Mouse (Mus musculus) MEL (cell line): ENCODE data around the gene Gstm6. TPM values are rescaled to one million over a fixed set of nuclear protein-coding genes. Genes with fewer than 3 reads are reported as not detected.
"Not testable (repeated sequence)": the region's sequence is repeated elsewhere in the genome, so short reads cannot be mapped to it uniquely, and the experiment has no call there.

Experiments used
- DNase-seq: peaks from one replicate; pipeline ENCODE4 v3.0.0; 2011; ENCODE audit warnings: low read depth, low spot score
- H3K27ac ChIP-seq: 2 replicates; pipeline ENCODE4 v1.5.1; 2012; ENCODE audit warnings: low read depth, mild to moderate bottlenecking, control low read depth, low read length, moderate library complexity; ENCODE audit not compliant: control insufficient read depth
- H3K27me3 ChIP-seq, 2 experiments: fragments of 150-350 bp in 1 of 2; sonication (generic) in 1 of 2; 2 replicates each; pipeline ENCODE4 v1.6.1; 2012; ENCODE audit warnings: low read length in 2 of 2, mild to moderate bottlenecking in 2 of 2, improper control_type of control experiment in 1 of 2, moderate library complexity in 1 of 2; ENCODE audit not compliant: insufficient read depth in 2 of 2, control insufficient read depth in 1 of 2
- H3K36me3 ChIP-seq, 2 experiments: 2 replicates each; pipeline ENCODE4 v1.6.1; 2012 to 2014; ENCODE audit warnings: low read length in 2 of 2, improper control_type of control experiment in 1 of 2, inconsistent platforms in 1 of 2, mild to moderate bottlenecking in 1 of 2; ENCODE audit not compliant: insufficient read depth in 2 of 2, control insufficient read depth in 1 of 2
- H3K4me1 ChIP-seq, 2 experiments: fragments of 150-350 bp in 1 of 2; sonication (generic) in 1 of 2; 2 replicates each; pipeline ENCODE4 v1.6.1; 2012; ENCODE audit warnings: low read length in 2 of 2, improper control_type of control experiment in 1 of 2, mild to moderate bottlenecking in 1 of 2; ENCODE audit not compliant: insufficient read depth in 2 of 2, control insufficient read depth in 1 of 2
- H3K4me3 ChIP-seq, 2 experiments: fragments of 150-350 bp in 1 of 2; sonication (generic) in 1 of 2; 2 replicates each; pipeline ENCODE4 v1.5.1; 2012; ENCODE audit warnings: low read depth in 2 of 2, low read length in 2 of 2, mild to moderate bottlenecking in 2 of 2, moderate library complexity in 2 of 2, control low read depth in 1 of 2, improper control_type of control experiment in 1 of 2; ENCODE audit not compliant: control insufficient read depth in 1 of 2, insufficient read depth in 1 of 2
- H3K79me2 ChIP-seq: 2 replicates; pipeline ENCODE4 v1.6.1; 2012; ENCODE audit warnings: mild to moderate bottlenecking, low read length, moderate library complexity; ENCODE audit not compliant: control insufficient read depth, poor library complexity, insufficient read depth
- H3K9ac ChIP-seq: 2 replicates; pipeline ENCODE4 v1.6.1; 2012; ENCODE audit warnings: low read depth, mild to moderate bottlenecking, control low read depth, low read length, moderate library complexity; ENCODE audit not compliant: control insufficient read depth, poor library complexity, severe bottlenecking
- H3K9me3 ChIP-seq: fragments of 150-350 bp; sonication (generic); replicated peaks from 2 replicates; pipeline ENCODE4 v1.6.1; 2012; ENCODE audit warnings: mild to moderate bottlenecking, low read length, improper control_type of control experiment, moderate library complexity; ENCODE audit not compliant: insufficient read depth
- CTCF ChIP-seq, 3 experiments: IDR thresholded peaks in 2 of 3; conservative IDR thresholded peaks in 1 of 3; 2 replicates each; pipeline ENCODE4 v1.5.1; 2011 to 2012; ENCODE audit warnings: low read length in 3 of 3, low read depth in 2 of 3, mild to moderate bottlenecking in 2 of 3, improper control_type of control experiment in 1 of 3, inconsistent platforms in 1 of 3, mixed read lengths in 1 of 3, moderate library complexity in 1 of 3; ENCODE audit not compliant: control insufficient read depth in 1 of 3, insufficient read depth in 1 of 3, poor library complexity in 1 of 3, severe bottlenecking in 1 of 3
- EP300 ChIP-seq, 2 experiments: IDR thresholded peaks; 2 replicates each; pipeline ENCODE4 v1.6.1; 2011; ENCODE audit warnings: improper control_type of control experiment in 2 of 2, low read length in 2 of 2, low read depth in 1 of 2, mild to moderate bottlenecking in 1 of 2
- GATA1 ChIP-seq: IDR thresholded peaks from 2 replicates; pipeline ENCODE4 v1.6.1; 2011; ENCODE audit warnings: low read depth, low read length, improper control_type of control experiment
- MYB ChIP-seq: IDR thresholded peaks from 2 replicates; pipeline ENCODE4 v1.6.1; 2011; ENCODE audit warnings: mild to moderate bottlenecking, low read depth, low read length, improper control_type of control experiment
- MYC ChIP-seq: IDR thresholded peaks from 2 replicates; pipeline ENCODE4 v1.6.1; 2011; ENCODE audit warnings: low read depth, mild to moderate bottlenecking, low read length, improper control_type of control experiment, moderate library complexity
- NRF1 ChIP-seq: IDR thresholded peaks from 2 replicates; pipeline ENCODE4 v1.6.1; 2014; ENCODE audit warnings: low read depth, mild to moderate bottlenecking, inconsistent platforms, low read length, improper control_type of control experiment, moderate library complexity; ENCODE audit not compliant: poor library complexity, insufficient read depth, severe bottlenecking
- POLR2AphosphoS2 ChIP-seq: IDR thresholded peaks from 2 replicates; pipeline ENCODE4 v1.6.1; 2011; ENCODE audit warnings: low read length, improper control_type of control experiment
- UBTF ChIP-seq: IDR thresholded peaks from 2 replicates; pipeline ENCODE4 v1.6.1; 2012; ENCODE audit warnings: low read depth, mild to moderate bottlenecking, inconsistent platforms, low read length, improper control_type of control experiment, moderate library complexity, borderline replicate concordance; ENCODE audit not compliant: insufficient read depth
- ZNF384 ChIP-seq: IDR thresholded peaks from 2 replicates; pipeline ENCODE4 v1.6.1; 2012; ENCODE audit warnings: low read depth, mild to moderate bottlenecking, inconsistent platforms, low read length, improper control_type of control experiment
- polyA plus RNA-seq, 2 experiments: library from polyadenylated mRNA; stranded (reverse) in 1 of 2; unstranded in 1 of 2; fragments of >175 nt in 1 of 2; fragments of >200 nt in 1 of 2; gene quantifications; 2 replicates each; pipeline versions ENCODE4 v1.2.1 to v1.2.4; 2012; ENCODE audit warnings: low replicate concordance in 2 of 2, low read depth in 1 of 2; ENCODE audit not compliant: insufficient read length in 2 of 2, insufficient read depth in 1 of 2, missing spikeins in 1 of 2
- total RNA-seq: library from RNA; depleted of rRNA; stranded (reverse); fragments of 300-350 nt; gene quantifications from 2 replicates; pipeline ENCODE4 v1.2.3, GENCODE M21; 2012

Gene Gstm6
- total and polyA plus RNA-seq, 3 experiments, result 0.13 TPM; not detected in 2

DNA sequence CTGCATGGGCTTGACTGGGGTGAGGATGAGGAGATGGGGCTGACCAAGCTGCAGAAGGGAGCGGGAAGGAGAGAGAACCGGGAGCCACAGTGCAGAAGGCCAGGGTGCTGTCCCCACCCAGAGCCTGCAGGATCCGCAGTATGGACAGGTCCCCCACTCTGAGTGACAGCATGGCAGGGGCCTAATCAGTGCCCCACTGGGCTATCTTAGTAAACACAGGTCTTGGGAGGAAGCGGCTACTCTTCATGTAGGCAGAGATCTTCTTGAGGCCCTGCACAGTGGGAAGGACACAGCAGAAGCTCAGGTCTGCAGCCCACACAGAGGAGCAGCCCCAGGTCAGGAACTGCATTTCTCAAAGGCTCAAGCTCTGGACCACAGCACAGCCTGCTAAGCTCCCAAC lies 20.5 kb upstream of the Gstm6 start:
- Histone ChIP-seq H3K79me2 (no peaks in the 10 kb centered on the region), H3K9me3 (no peaks in the 10 kb centered on the region), H3K36me3 (peaks cover 0 to 14% of the 10 kb centered on the region in 2 experiments; a peak in 2 of 4 replicates), H3K9ac (no peak overlapping the region), H3K27me3 (peaks cover 2% of the 10 kb centered on the region in 2 experiments; a peak in 3 of 4 replicates), H3K4me3 (no peak overlapping the region), H3K27ac (no peak overlapping the region), H3K4me1 (peaks cover 3 to 17% of the 10 kb centered on the region in 2 experiments; a peak in 3 of 4 replicates)
- TF ChIP-seq EP300 (IDR thresholded peaks at IDR 0.05; ENCODE audit: low read depth in 1 of 2, low read length in 2 of 2) (0 out of 4 replicates have a peak, but pooled peaks of 1 of the 2 experiments have one; percentile 15), ZNF384 (no peak)
- peak; percentile 31 for DNase-seq

DNA sequence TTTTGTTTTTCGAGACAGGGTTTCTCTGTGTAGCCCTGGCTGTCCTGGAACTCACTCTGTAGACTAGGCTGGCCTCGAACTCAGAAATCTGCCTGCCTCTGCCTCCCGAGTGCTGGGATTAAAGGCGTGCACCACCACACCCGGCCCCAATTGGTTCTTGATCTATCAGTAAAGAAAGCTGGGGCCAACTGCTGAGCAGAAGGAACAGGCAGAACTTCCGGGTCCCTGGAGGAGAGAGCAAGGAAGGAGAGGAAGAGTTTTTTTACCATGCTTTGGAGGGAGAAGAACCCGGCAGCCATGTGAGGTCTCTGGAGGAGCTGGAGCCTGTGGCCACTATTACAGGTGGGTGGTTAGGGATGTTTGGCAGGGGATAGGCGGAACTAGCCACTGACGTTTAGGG lies 11.7 kb upstream of the Gstm6 start:
- not testable (repeated sequence) for H3K27me3 ChIP-seq, H3K9ac ChIP-seq

DNA sequence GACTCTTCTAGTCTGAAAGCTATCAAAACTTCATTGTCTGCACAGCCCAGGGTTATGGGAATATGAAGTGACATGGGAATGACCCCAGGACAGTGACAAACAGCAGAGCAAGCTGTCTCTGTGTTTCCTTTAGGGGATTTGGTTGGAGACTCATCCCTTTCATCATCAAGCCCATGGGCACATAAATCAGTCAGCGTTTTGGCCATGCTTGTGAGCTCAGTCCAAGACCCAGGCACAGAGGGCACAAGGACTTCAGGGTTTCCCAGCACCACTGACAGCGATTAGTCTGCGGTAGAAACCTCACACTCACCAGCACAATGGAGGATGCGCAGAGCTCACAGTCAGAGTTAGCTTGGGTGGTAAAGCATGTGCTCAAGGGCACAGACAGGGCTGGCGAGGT lies 10.4 kb upstream of the Gstm6 start:
- no peak for TF ChIP-seq UBTF
- no peak for TF ChIP-seq GATA1
- no peak for TF ChIP-seq CTCF (IDR thresholded peaks at IDR 0.05 in 2 of 3, conservative IDR thresholded peaks at IDR 0.05 in 1 of 3; ENCODE audit: control insufficient read depth in 1 of 3, insufficient read depth in 1 of 3, low read depth in 2 of 3, low read length in 3 of 3, poor library complexity in 1 of 3, severe bottlenecking in 1 of 3)
- TF ChIP-seq MYC, result no peak
- no peak for TF ChIP-seq MYB
- no peak for TF ChIP-seq POLR2AphosphoS2
- TF ChIP-seq NRF1, result no peak
- no peaks in the 10 kb centered on the region for H3K79me2 ChIP-seq
- H3K9ac ChIP-seq, result no peak overlapping the region
- no peaks in the 10 kb centered on the region for H3K9me3 ChIP-seq
- no peak overlapping the region for H3K4me3 ChIP-seq
- no peak for DNase-seq
- H3K27me3 ChIP-seq, result peaks cover 3 to 4% of the 10 kb centered on the region in 2 experiments; a peak in 3 of 4 replicates
- no peaks in the 10 kb centered on the region for H3K4me1 ChIP-seq
- no peaks in the 10 kb centered on the region for H3K36me3 ChIP-seq
- no peak overlapping the region for H3K27ac ChIP-seq

More for the DNA sequence above, 11.7 kb upstream of the Gstm6 start:
- not testable (repeated sequence) for H3K36me3 ChIP-seq, DNase-seq, H3K79me2 ChIP-seq, H3K27ac ChIP-seq, H3K4me3 ChIP-seq, H3K4me1 ChIP-seq, H3K9me3 ChIP-seq
